Mouse (Mus musculus): ENCODE data around the gene Mitf. TPM values are rescaled to one million over a fixed set of nuclear protein-coding genes. Genes with fewer than 3 reads are reported as not detected.

Mitf gene
- polyA plus RNA-seq (2015; fragmentation: Nextera tagmentation; extraction: Ambion mirVana) = 1.2 TPM in 2 replicates

DNA sequence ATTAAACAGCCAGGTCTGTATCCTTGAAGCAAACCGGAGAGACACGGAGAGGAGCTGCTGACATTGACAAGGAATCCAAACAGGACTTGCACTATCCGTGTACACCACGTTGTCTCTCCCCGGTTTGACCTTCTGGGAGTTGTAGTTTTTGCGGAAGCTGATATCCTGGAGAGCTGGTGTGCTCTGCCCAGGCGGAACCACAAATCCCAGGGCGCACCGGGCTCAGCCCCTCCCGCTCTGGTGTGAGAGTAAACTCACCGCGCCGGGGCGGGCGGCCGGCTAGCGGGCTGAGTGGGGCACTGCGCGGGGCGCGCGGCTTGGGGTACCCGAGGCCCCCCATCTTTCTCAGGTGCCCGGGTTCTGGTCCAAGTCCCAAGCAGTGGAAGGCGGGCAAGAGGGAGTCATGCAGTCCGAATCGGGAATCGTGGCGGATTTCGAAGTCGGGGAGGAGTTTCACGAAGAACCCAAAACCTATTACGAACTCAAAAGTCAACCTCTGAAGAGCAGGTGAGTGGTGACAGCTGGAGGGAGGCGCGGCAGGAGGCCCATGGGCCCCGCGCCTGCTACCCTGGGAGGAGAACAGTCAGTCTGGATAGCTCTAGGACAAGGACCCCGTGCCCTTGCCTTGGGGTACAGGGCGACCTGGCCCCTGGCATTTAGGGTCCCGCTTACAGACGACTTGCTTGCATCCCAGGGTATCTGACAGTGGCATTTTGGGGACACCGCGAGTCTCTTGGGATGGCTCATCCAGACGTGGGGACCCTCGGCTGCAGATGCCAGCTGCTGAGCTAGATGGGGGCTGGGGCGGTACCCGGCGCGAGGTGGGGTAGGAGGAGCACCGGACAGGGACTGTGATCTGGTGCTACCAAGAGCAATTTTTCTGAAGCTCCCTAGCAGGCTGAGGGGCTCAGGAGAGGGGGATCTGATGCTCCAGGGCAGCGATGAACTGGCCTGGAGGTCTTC is at the start of gene Mitf:
Mitf (plus strand) TSS at position 272 of the 963 bp plus-strand sequence.
- WGBS = under 1% methylated on average over 51 of the region's 51 CpGs
- peak; percentile 100 for ATAC-seq
- no peaks in the 10 kb centered on the region for H3K36me3 ChIP-seq (ENCODE audit: control insufficient read depth, insufficient read depth, low read length)

DNA sequence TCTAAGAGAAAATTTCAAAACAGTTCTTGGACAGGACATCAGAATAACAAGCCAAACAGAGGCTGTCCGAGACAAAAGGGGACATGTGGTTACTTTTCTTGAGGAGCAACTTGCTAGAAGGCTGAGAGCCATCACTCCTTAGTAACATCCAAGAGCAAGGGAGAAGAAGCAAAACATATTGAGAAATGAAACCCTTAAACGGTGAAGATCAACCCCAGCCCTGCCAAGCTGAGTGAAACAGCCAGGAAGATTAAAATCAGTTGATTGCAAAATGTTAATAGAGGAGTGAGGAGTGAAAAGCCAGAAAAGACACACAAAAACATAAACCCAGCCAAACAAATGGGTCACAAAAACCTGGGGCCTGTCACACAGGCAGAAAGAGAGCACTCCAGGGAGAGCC is 49.5 kb upstream of the Mitf start:
- Histone ChIP-seq H3K27me3 (replicated peaks; ENCODE audit: control insufficient read depth, insufficient read depth, low read length) (no peaks in the 10 kb centered on the region), H3K9ac (ENCODE audit: low read depth, low read length) (no peak overlapping the region), H3K27ac (ENCODE audit: low read length) (no peak overlapping the region), H3K4me1 (ENCODE audit: control insufficient read depth, insufficient read depth, low read length) (no peaks in the 10 kb centered on the region), H3K4me3 (ENCODE audit: low read length) (no peak overlapping the region), H3K36me3 (ENCODE audit: control insufficient read depth, insufficient read depth, low read length) (no peaks in the 10 kb centered on the region), H3K4me2 (ENCODE audit: low read depth, low read length) (no peak overlapping the region), H3K9me3 (ENCODE audit: control insufficient read depth, low read length) (no peaks in the 10 kb centered on the region)
- WGBS = 84% methylated on average over 2 of the region's 2 CpGs
- ATAC-seq = no peak

More for the DNA sequence above, at the start of gene Mitf:
- peak within 1 kb of the TSS; percentile 76 for H3K9ac ChIP-seq (ENCODE audit: low read depth, low read length)
- peak within 1 kb of the TSS; percentile 99 for H3K4me2 ChIP-seq (ENCODE audit: low read depth, low read length)
- no peaks in the 10 kb centered on the region for H3K27me3 ChIP-seq (replicated peaks; ENCODE audit: control insufficient read depth, insufficient read depth, low read length)
- H3K4me1 ChIP-seq (ENCODE audit: control insufficient read depth, insufficient read depth, low read length) = peaks cover 4% of the 10 kb centered on the region; the same call in 1 of the 2 replicates
- H3K9me3 ChIP-seq (ENCODE audit: control insufficient read depth, low read length) = no peaks in the 10 kb centered on the region
- no peak within 1 kb of the TSS for H3K27ac ChIP-seq (ENCODE audit: low read length)
- H3K4me3 ChIP-seq (ENCODE audit: low read length) = peak within 1 kb of the TSS; percentile 79

DNA sequence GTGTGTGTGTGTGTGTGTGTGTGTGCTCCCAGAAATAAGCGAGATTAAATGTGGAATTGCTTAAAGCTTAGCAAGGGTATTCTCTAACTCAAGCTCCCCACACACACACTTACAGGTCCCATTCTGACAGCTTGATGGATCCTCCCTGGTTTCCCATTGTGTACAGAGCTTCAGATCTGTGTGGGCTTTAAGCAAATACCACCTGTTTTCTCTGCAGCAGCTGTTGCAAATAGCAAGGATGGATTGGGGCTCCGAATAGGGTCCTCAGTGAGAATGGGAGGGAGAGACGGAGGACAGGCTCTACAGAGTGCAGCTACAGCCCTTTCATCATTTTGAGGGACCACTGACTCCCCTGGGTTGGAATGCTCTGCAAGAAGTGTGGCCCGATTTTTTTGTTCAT is 48.0 kb upstream of the Mitf start:
- Histone ChIP-seq H3K9me3 (ENCODE audit: control insufficient read depth, low read length) (no peaks in the 10 kb centered on the region), H3K4me2 (ENCODE audit: low read depth, low read length) (no peak overlapping the region), H3K9ac (ENCODE audit: low read depth, low read length) (no peak overlapping the region), H3K36me3 (ENCODE audit: control insufficient read depth, insufficient read depth, low read length) (no peaks in the 10 kb centered on the region), H3K4me3 (ENCODE audit: low read length) (no peak overlapping the region), H3K27ac (ENCODE audit: low read length) (no peak overlapping the region), H3K27me3 (replicated peaks; ENCODE audit: control insufficient read depth, insufficient read depth, low read length) (no peaks in the 10 kb centered on the region), H3K4me1 (ENCODE audit: control insufficient read depth, insufficient read depth, low read length) (no peaks in the 10 kb centered on the region)
- ATAC-seq = no peak
- 27% methylated on average over 4 of the region's 4 CpGs for WGBS

DNA sequence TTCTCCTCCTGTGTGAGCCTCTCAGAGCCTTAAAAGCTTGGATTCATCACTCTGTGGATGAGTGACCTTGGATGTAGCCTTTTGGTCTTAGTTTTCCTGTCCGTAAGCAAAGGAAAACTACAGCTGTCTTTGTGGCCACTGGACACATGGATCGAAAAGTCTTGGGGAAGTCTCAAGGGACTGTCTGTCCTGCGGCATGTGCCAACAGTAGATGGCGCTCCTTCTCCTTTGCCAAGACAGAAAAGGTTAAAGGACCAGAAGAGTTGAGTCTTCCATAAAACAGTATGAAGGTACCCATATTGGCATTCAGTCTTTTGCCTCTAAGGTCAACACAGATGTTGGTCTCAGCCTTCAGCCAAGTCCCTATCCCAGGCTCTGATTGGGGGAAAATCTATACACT is 47.6 kb upstream of the Mitf start:
- Histone ChIP-seq H3K9ac (ENCODE audit: low read depth, low read length) (no peak overlapping the region), H3K4me1 (ENCODE audit: control insufficient read depth, insufficient read depth, low read length) (no peaks in the 10 kb centered on the region), H3K36me3 (ENCODE audit: control insufficient read depth, insufficient read depth, low read length) (no peaks in the 10 kb centered on the region), H3K27me3 (replicated peaks; ENCODE audit: control insufficient read depth, insufficient read depth, low read length) (no peaks in the 10 kb centered on the region), H3K27ac (ENCODE audit: low read length) (no peak overlapping the region), H3K4me2 (ENCODE audit: low read depth, low read length) (no peak overlapping the region), H3K4me3 (ENCODE audit: low read length) (no peak overlapping the region), H3K9me3 (ENCODE audit: control insufficient read depth, low read length) (no peaks in the 10 kb centered on the region)
- WGBS = 16% methylated on average over 4 of the region's 4 CpGs
- ATAC-seq = no peak

DNA sequence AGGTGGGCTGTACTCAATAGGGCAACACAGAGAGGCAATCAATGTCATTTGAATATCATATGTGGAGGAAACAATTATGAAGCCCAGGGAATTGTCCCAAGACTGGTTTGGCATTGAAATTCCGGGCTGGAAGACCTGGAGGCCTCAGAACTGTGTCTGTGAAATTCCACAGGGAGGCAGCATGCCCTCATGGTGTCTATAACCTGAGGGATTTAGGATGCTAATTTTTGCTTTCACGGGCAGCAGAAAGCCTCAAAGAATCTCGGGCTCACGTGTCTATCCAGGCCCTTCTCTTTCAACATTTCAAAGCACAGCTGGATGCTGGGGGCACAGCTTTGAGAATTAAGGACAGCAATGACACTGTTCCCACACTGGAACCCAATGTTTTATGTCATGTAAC is 45.5 kb upstream of the Mitf start:
- no peak for ATAC-seq
- Histone ChIP-seq H3K4me1 (ENCODE audit: control insufficient read depth, insufficient read depth, low read length) (no peaks in the 10 kb centered on the region), H3K9ac (ENCODE audit: low read depth, low read length) (no peak overlapping the region), H3K9me3 (ENCODE audit: control insufficient read depth, low read length) (no peaks in the 10 kb centered on the region), H3K36me3 (ENCODE audit: control insufficient read depth, insufficient read depth, low read length) (no peaks in the 10 kb centered on the region), H3K27me3 (replicated peaks; ENCODE audit: control insufficient read depth, insufficient read depth, low read length) (no peaks in the 10 kb centered on the region), H3K4me3 (ENCODE audit: low read length) (no peak overlapping the region), H3K27ac (ENCODE audit: low read length) (no peak overlapping the region), H3K4me2 (ENCODE audit: low read depth, low read length) (no peak overlapping the region)
- 21% methylated on average over 4 of the region's 4 CpGs for WGBS

DNA sequence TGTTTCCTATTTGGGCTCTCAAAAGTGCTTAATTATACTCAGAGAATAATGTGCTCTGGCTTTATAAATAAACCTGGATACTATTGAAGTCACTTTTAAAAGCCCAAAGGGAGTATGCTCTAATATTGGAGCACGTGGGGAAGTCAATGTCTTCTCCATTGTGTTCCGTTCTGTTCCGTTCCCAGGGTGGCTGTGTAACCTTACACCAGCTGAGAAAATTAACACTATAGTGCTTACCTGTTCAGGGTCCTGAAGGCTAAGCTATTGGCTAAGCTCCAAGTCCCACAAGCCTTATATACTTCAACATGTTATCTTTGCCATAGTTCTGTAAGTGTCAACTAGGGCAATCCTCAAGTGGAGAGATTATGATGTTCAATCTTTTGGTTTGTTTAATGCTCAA is 42.9 kb upstream of the Mitf start:
- no peak for ATAC-seq
- Histone ChIP-seq H3K9ac (ENCODE audit: low read depth, low read length) (no peak overlapping the region), H3K4me3 (ENCODE audit: low read length) (no peak overlapping the region), H3K4me2 (ENCODE audit: low read depth, low read length) (no peak overlapping the region), H3K27ac (ENCODE audit: low read length) (no peak overlapping the region), H3K4me1 (ENCODE audit: control insufficient read depth, insufficient read depth, low read length) (no peaks in the 10 kb centered on the region), H3K27me3 (replicated peaks; ENCODE audit: control insufficient read depth, insufficient read depth, low read length) (no peaks in the 10 kb centered on the region), H3K36me3 (ENCODE audit: control insufficient read depth, insufficient read depth, low read length) (no peaks in the 10 kb centered on the region), H3K9me3 (ENCODE audit: control insufficient read depth, low read length) (no peaks in the 10 kb centered on the region)
- WGBS = 34% methylated on average over 3 of the region's 3 CpGs

DNA sequence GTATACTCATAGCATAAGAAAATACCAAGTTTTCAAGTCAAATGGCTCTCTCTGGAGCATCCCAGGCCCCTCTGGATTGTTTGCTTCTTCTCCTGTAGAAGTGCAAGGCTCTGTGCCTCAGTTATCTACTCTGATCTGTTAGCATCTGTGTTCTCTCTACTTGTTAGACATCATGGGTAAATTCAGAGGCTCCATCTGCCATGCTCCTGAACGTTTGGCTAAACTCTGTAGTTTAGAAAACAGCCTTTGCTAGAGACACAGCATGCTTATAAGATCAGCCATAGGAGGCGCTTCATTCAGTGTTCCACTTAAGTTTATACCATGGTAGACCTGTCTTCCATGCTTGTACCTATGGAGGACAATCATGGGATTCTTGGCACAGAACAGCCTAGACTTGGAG is 39.0 kb upstream of the Mitf start:
- Histone ChIP-seq H3K4me1 (ENCODE audit: control insufficient read depth, insufficient read depth, low read length) (no peaks in the 10 kb centered on the region), H3K4me2 (ENCODE audit: low read depth, low read length) (no peak overlapping the region), H3K27me3 (replicated peaks; ENCODE audit: control insufficient read depth, insufficient read depth, low read length) (no peaks in the 10 kb centered on the region), H3K4me3 (ENCODE audit: low read length) (no peak overlapping the region), H3K9ac (ENCODE audit: low read depth, low read length) (no peak overlapping the region), H3K9me3 (ENCODE audit: control insufficient read depth, low read length) (no peaks in the 10 kb centered on the region), H3K27ac (ENCODE audit: low read length) (no peak overlapping the region), H3K36me3 (ENCODE audit: control insufficient read depth, insufficient read depth, low read length) (no peaks in the 10 kb centered on the region)
- no peak for ATAC-seq
- 88% methylated on average over 2 of the region's 2 CpGs for WGBS

DNA sequence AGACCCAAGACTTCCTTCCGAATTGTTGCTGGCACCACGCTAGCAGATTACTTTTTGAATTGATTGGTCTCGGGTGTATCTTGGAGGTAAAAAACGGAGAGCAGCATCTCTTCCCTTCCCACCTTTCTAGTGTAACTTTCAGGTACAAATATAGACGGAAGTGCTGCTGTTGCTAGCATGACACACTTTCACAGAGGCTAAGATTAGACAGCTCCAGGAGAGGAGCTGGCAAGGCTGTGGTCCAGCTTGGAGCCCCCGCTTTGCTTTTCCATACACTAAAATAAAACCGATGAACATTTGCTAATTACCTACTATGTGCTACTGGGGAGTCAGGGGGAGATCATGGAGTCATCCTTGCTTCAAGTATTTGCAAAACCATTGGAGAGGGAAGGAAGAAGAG is 37.3 kb upstream of the Mitf start:
- H3K9me3 ChIP-seq (ENCODE audit: control insufficient read depth, low read length) = no peaks in the 10 kb centered on the region
- H3K27ac ChIP-seq (ENCODE audit: low read length) = no peak overlapping the region
- H3K4me1 ChIP-seq (ENCODE audit: control insufficient read depth, insufficient read depth, low read length) = no peaks in the 10 kb centered on the region
- no peak overlapping the region for H3K4me2 ChIP-seq (ENCODE audit: low read depth, low read length)
- H3K36me3 ChIP-seq (ENCODE audit: control insufficient read depth, insufficient read depth, low read length) = no peaks in the 10 kb centered on the region
- H3K9ac ChIP-seq (ENCODE audit: low read depth, low read length) = no peak overlapping the region
- WGBS = 88% methylated on average over 7 of the region's 7 CpGs
- ATAC-seq = no peak
- H3K27me3 ChIP-seq (replicated peaks; ENCODE audit: control insufficient read depth, insufficient read depth, low read length) = no peaks in the 10 kb centered on the region
- no peak overlapping the region for H3K4me3 ChIP-seq (ENCODE audit: low read length)

DNA sequence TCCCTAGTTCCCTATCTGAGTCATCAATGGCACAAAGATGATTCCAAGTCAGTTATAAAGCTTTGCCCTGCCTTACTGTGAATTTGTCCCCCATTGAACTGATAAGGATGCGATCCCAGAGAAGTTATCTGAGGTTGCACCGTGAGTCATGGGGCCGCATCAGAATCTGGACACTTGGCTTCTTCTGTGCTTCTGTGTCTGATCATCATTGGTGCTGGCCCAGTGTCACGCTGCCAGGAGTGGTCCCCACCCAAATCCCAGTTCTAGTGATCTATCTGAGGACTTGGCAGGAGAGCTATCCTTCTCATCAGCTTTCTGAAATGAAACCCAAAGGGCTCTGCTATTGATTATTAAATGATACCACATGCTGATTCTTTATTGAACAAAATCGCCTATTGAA is 25.5 kb upstream of the Mitf start:
- H3K27me3 ChIP-seq (replicated peaks; ENCODE audit: control insufficient read depth, insufficient read depth, low read length) = no peaks in the 10 kb centered on the region
- H3K4me3 ChIP-seq (ENCODE audit: low read length) = no peak overlapping the region
- no peaks in the 10 kb centered on the region for H3K4me1 ChIP-seq (ENCODE audit: control insufficient read depth, insufficient read depth, low read length)
- H3K27ac ChIP-seq (ENCODE audit: low read length) = no peak overlapping the region
- H3K9me3 ChIP-seq (ENCODE audit: control insufficient read depth, low read length) = no peaks in the 10 kb centered on the region
- H3K4me2 ChIP-seq (ENCODE audit: low read depth, low read length) = no peak overlapping the region
- ATAC-seq = no peak
- H3K9ac ChIP-seq (ENCODE audit: low read depth, low read length) = no peak overlapping the region
- no peaks in the 10 kb centered on the region for H3K36me3 ChIP-seq (ENCODE audit: control insufficient read depth, insufficient read depth, low read length)
- WGBS = 84% methylated on average over 5 of the region's 5 CpGs
